Mouse (Mus musculus) hindbrain, postnatal 0 days (tissue): Measurements from ENCODE around the gene Spata31d1a. TPM values are rescaled to one million over a fixed set of nuclear protein-coding genes. Genes with fewer than 3 reads are reported as not detected.

Experiments used
- ATAC-seq: fragments of 200-750 bp; cut with Nextera tagmentation; 2 replicates; pipeline ENCODE4 v1.8.0; 2017; ENCODE audit warnings: mild to moderate bottlenecking, moderate TSS enrichment, moderate library complexity
- DNase-seq: peaks from one replicate; pipeline ENCODE4 v3.0.0-alpha.2; 2015; ENCODE audit warnings: low spot score
- H3K27ac ChIP-seq: fragments of 300-500 bp; sonication (generic); 2 replicates; pipeline ENCODE4 v1.5.1; 2014; ENCODE audit warnings: mild to moderate bottlenecking
- H3K27me3 ChIP-seq: fragments of 300-500 bp; sonication (generic); 2 replicates; pipeline ENCODE4 v1.6.1; 2014; ENCODE audit warnings: low read length, mixed read lengths; ENCODE audit not compliant: insufficient read depth
- H3K36me3 ChIP-seq: fragments of 300-500 bp; sonication (generic); 2 replicates; pipeline ENCODE4 v1.6.1; 2014; ENCODE audit warnings: low read length, mixed read lengths; ENCODE audit not compliant: insufficient read depth
- H3K4me1 ChIP-seq: fragments of 300-500 bp; sonication (generic); 2 replicates; pipeline ENCODE4 v1.6.1; 2014; ENCODE audit warnings: antibody characterized with exemption, low read length, mixed read lengths; ENCODE audit not compliant: insufficient read depth
- H3K4me2 ChIP-seq: fragments of 300-500 bp; sonication (generic); 2 replicates; pipeline ENCODE4 v1.6.1; 2014; ENCODE audit warnings: low read depth, mild to moderate bottlenecking, low read length, moderate library complexity, mixed read lengths
- H3K4me3 ChIP-seq: fragments of 300-500 bp; sonication (generic); 2 replicates; pipeline ENCODE4 v1.5.1; 2014; ENCODE audit warnings: low read length
- H3K9ac ChIP-seq: fragments of 300-500 bp; sonication (generic); replicated peaks from 2 replicates; pipeline ENCODE4 v1.6.1; 2014; ENCODE audit warnings: mild to moderate bottlenecking, low read length, moderate library complexity, mixed read lengths
- H3K9me3 ChIP-seq: fragments of 300-500 bp; sonication (generic); 2 replicates; pipeline ENCODE4 v1.6.1; 2016; ENCODE audit warnings: low read length, mixed read lengths
- CTCF ChIP-seq: IDR thresholded peaks from 2 replicates; pipeline ENCODE4 v1.5.1; 2016; ENCODE audit warnings: antibody characterized with exemption, control low read depth, low read depth
- WGBS: fragments of 180-500 bp; shearing (Covaris S2); extraction: QIAGEN DNeasy Blood & Tissue Kit; methylation state at CpG from one replicate; pipeline ENCODE4 v1.1.7; 2014; 5-methylcytosine and 5-hydroxymethylcytosine counted together
- polyA plus RNA-seq: library from polyadenylated mRNA; unstranded; fragments of >200 nt; fragmentation: Nextera tagmentation; extraction: Ambion mirVana; gene quantifications from 2 replicates; pipeline ENCODE4 v1.2.1, GENCODE M21; 2015
- total RNA-seq: library from RNA; depleted of rRNA; stranded (reverse); fragments of >200 nt; gene quantifications from 2 replicates; pipeline ENCODE4 v1.2.3, GENCODE M21; 2014; rRNA removed

The Spata31d1a gene
- total and polyA plus RNA-seq, 2 experiments from 2014 or later, result 0.09 TPM; not detected in 1

DNA sequence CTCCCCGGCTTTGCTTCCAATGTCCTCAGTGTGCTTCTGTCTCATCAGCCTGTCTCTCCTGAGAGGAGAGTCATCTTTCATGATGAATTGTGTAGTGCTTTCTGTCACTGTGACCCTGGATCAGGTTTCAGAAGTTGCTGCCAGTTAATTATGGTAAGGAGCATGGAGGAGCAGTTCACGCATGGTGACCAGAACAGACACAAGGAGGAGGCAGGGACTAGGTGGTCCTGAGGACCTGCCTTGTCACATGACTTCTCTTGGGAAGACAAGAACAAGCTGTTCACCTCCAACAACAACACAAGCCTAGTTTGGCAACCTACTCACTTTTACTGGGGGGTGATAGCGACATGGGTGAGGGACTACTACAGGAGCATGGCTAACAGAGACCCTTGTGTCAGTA is 57.0 kb downstream of the Spata31d1a start:
- Histone ChIP-seq H3K9me3 (no peaks in the 10 kb centered on the region), H3K4me1 (peaks cover 7% of the 10 kb centered on the region), H3K27ac (no peak overlapping the region; the same call in 1 of the 2 replicates), H3K27me3 (no peaks in the 10 kb centered on the region), H3K4me2 (no peak overlapping the region), H3K36me3 (peaks cover 7% of the 10 kb centered on the region; the same call in 1 of the 2 replicates), H3K4me3 (no peak overlapping the region), H3K9ac (no peak overlapping the region)
- DNase-seq (no peak), ATAC-seq (no peak)
- 61% methylated on average over 3 of the region's 3 CpGs for WGBS
- TF ChIP-seq CTCF, result no peak

DNA sequence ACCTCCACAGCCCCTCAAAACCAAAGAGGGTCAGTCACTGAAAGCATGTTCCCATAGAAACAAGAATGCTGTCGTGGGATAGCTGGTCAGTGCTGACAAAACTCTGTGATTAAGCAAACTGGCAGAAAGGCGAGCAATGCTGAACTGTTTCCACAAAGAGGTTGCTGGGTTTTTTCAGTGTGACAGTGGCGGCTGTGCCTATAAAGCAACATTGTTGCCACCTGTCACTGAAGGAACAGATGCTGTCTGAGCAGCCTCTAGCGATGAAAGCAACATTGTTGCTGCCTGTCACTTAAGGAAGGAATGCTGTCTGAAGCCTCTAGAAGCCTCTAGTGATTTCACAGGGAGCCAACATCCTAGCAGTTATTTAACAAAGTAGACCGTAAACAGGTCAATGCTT is 57.5 kb downstream of the Spata31d1a start:
- no peaks in the 10 kb centered on the region for H3K9me3 ChIP-seq
- 18% methylated on average over 5 of the region's 5 CpGs for WGBS
- ATAC-seq, result peak; percentile 55

More for the DNA sequence above, 57.5 kb downstream of the Spata31d1a start:
- H3K4me1 ChIP-seq, result peaks cover 7% of the 10 kb centered on the region
- DNase-seq, result peak; percentile 62
- H3K4me2 ChIP-seq, result no peak overlapping the region
- H3K27me3 ChIP-seq, result no peaks in the 10 kb centered on the region
- H3K36me3 ChIP-seq, result peaks cover 7% of the 10 kb centered on the region; the same call in 1 of the 2 replicates
- no peak overlapping the region for H3K9ac ChIP-seq
- H3K4me3 ChIP-seq, result no peak overlapping the region
- no peak for TF ChIP-seq CTCF
- H3K27ac ChIP-seq, result peak overlapping the region; percentile 45; the same call in 1 of the 2 replicates

Other genes with a start within 250 kb of the Spata31d1a start
- gene Agtpbp1, start 125.1 kb downstream of the Spata31d1a start, total RNA-seq, result 107 and 128 TPM in 2 replicates
- 65.6 and 72.1 TPM in 2 replicates for gene Agtpbp1, start 125.1 kb downstream of the Spata31d1a start, polyA plus RNA-seq
- gene Naa35, start 125.1 kb downstream of the Spata31d1a start, total RNA-seq, result 98.5 and 99.9 TPM in 2 replicates
- 99.6 and 118 TPM in 2 replicates for gene Naa35, start 125.1 kb downstream of the Spata31d1a start, polyA plus RNA-seq
- 16.8 and 17.9 TPM in 2 replicates for gene Golm1, start 34.5 kb downstream of the Spata31d1a start, total RNA-seq
- gene Golm1, start 34.5 kb downstream of the Spata31d1a start, polyA plus RNA-seq, result 20.2 and 22.9 TPM in 2 replicates
- not detected in 2 replicates for gene 4921517D22Rik, start 16.2 kb downstream of the Spata31d1a start, total RNA-seq
- not detected in 2 replicates for gene 4921517D22Rik, start 16.2 kb downstream of the Spata31d1a start, polyA plus RNA-seq
- 0.21 TPM in 1 of 2 replicates, not detected in the other for gene Spata31d1b, start 2.0 kb upstream of the Spata31d1a start, total RNA-seq
- gene Spata31d1b, start 2.0 kb upstream of the Spata31d1a start, polyA plus RNA-seq, result not detected in 2 replicates
- gene Spata31d1d, start 21.4 kb upstream of the Spata31d1a start, total RNA-seq, result not detected in 2 replicates
- not detected in 2 replicates for gene Spata31d1d, start 21.4 kb upstream of the Spata31d1a start, polyA plus RNA-seq
- gene 1700014D04Rik, start 36.4 kb upstream of the Spata31d1a start, total RNA-seq, result 0.16 and 0.29 TPM in 2 replicates
- 0.18 and 0.24 TPM in 2 replicates for gene 1700014D04Rik, start 36.4 kb upstream of the Spata31d1a start, polyA plus RNA-seq
- gene Isca1, start 59.5 kb upstream of the Spata31d1a start, total RNA-seq, result 85.5 and 92.8 TPM in 2 replicates
- gene Isca1, start 59.5 kb upstream of the Spata31d1a start, polyA plus RNA-seq, result 167 TPM in 2 replicates
- gene Gm49354, start 71.9 kb upstream of the Spata31d1a start, total RNA-seq, result not detected in 2 replicates
- not detected in 2 replicates for gene Gm49354, start 71.9 kb upstream of the Spata31d1a start, polyA plus RNA-seq
- gene Tut7, start 112.8 kb upstream of the Spata31d1a start, total RNA-seq, result 27.9 and 29.5 TPM in 2 replicates
- gene Tut7, start 112.8 kb upstream of the Spata31d1a start, polyA plus RNA-seq, result 35.5 and 36.8 TPM in 2 replicates